Mouse (Mus musculus) MEL (cell line): ENCODE measurements around the gene 1700088E04Rik. TPM values are rescaled to one million over a fixed set of nuclear protein-coding genes. Genes with fewer than 3 reads are reported as not detected.

Experiments
- DNase-seq: peaks from one replicate; pipeline ENCODE4 v3.0.0; 2011; ENCODE audit warnings: low read depth, low spot score
- H3K27ac ChIP-seq: 2 replicates; pipeline ENCODE4 v1.5.1; 2012; ENCODE audit warnings: low read depth, mild to moderate bottlenecking, control low read depth, low read length, moderate library complexity; ENCODE audit not compliant: control insufficient read depth
- H3K27me3 ChIP-seq, 2 experiments: fragments of 150-350 bp in 1 of 2; sonication (generic) in 1 of 2; 2 replicates each; pipeline ENCODE4 v1.6.1; 2012; ENCODE audit warnings: low read length in 2 of 2, mild to moderate bottlenecking in 2 of 2, improper control_type of control experiment in 1 of 2, moderate library complexity in 1 of 2; ENCODE audit not compliant: insufficient read depth in 2 of 2, control insufficient read depth in 1 of 2
- H3K36me3 ChIP-seq, 2 experiments: 2 replicates each; pipeline ENCODE4 v1.6.1; 2012 to 2014; ENCODE audit warnings: low read length in 2 of 2, improper control_type of control experiment in 1 of 2, inconsistent platforms in 1 of 2, mild to moderate bottlenecking in 1 of 2; ENCODE audit not compliant: insufficient read depth in 2 of 2, control insufficient read depth in 1 of 2
- H3K4me1 ChIP-seq, 2 experiments: fragments of 150-350 bp in 1 of 2; sonication (generic) in 1 of 2; 2 replicates each; pipeline ENCODE4 v1.6.1; 2012; ENCODE audit warnings: low read length in 2 of 2, improper control_type of control experiment in 1 of 2, mild to moderate bottlenecking in 1 of 2; ENCODE audit not compliant: insufficient read depth in 2 of 2, control insufficient read depth in 1 of 2
- H3K4me3 ChIP-seq, 2 experiments: fragments of 150-350 bp in 1 of 2; sonication (generic) in 1 of 2; 2 replicates each; pipeline ENCODE4 v1.5.1; 2012; ENCODE audit warnings: low read depth in 2 of 2, low read length in 2 of 2, mild to moderate bottlenecking in 2 of 2, moderate library complexity in 2 of 2, control low read depth in 1 of 2, improper control_type of control experiment in 1 of 2; ENCODE audit not compliant: control insufficient read depth in 1 of 2, insufficient read depth in 1 of 2
- H3K79me2 ChIP-seq: 2 replicates; pipeline ENCODE4 v1.6.1; 2012; ENCODE audit warnings: mild to moderate bottlenecking, low read length, moderate library complexity; ENCODE audit not compliant: control insufficient read depth, poor library complexity, insufficient read depth
- H3K9ac ChIP-seq: 2 replicates; pipeline ENCODE4 v1.6.1; 2012; ENCODE audit warnings: low read depth, mild to moderate bottlenecking, control low read depth, low read length, moderate library complexity; ENCODE audit not compliant: control insufficient read depth, poor library complexity, severe bottlenecking
- H3K9me3 ChIP-seq: fragments of 150-350 bp; sonication (generic); replicated peaks from 2 replicates; pipeline ENCODE4 v1.6.1; 2012; ENCODE audit warnings: mild to moderate bottlenecking, low read length, improper control_type of control experiment, moderate library complexity; ENCODE audit not compliant: insufficient read depth
- BHLHE40 ChIP-seq: IDR thresholded peaks from 2 replicates; pipeline ENCODE4 v1.6.1; 2012; ENCODE audit warnings: low read depth, mild to moderate bottlenecking, inconsistent platforms, low read length, improper control_type of control experiment, borderline replicate concordance
- ELF1 ChIP-seq: IDR thresholded peaks from 2 replicates; pipeline ENCODE4 v1.6.1; 2014; ENCODE audit warnings: low read depth, mild to moderate bottlenecking, inconsistent platforms, low read length, improper control_type of control experiment, moderate library complexity
- ETS1 ChIP-seq: IDR thresholded peaks from 2 replicates; pipeline ENCODE4 v1.6.1; 2012; ENCODE audit warnings: low read depth, mild to moderate bottlenecking, inconsistent platforms, low read length, improper control_type of control experiment, moderate library complexity
- GABPA ChIP-seq: IDR thresholded peaks from 2 replicates; pipeline ENCODE4 v1.6.1; 2012; ENCODE audit warnings: low read depth, mild to moderate bottlenecking, inconsistent platforms, low read length, improper control_type of control experiment, moderate library complexity
- MAZ ChIP-seq: IDR thresholded peaks from 2 replicates; pipeline ENCODE4 v1.6.1; 2012; ENCODE audit warnings: low read depth, mild to moderate bottlenecking, inconsistent platforms, low read length, improper control_type of control experiment
- MEF2A ChIP-seq: IDR thresholded peaks from 2 replicates; pipeline ENCODE4 v1.6.1; 2014; ENCODE audit warnings: low read depth, mild to moderate bottlenecking, inconsistent platforms, low read length, improper control_type of control experiment; ENCODE audit not compliant: poor library complexity, insufficient replicate concordance, severe bottlenecking; ENCODE audit errors: extremely low read depth
- MYB ChIP-seq: IDR thresholded peaks from 2 replicates; pipeline ENCODE4 v1.6.1; 2011; ENCODE audit warnings: mild to moderate bottlenecking, low read depth, low read length, improper control_type of control experiment
- NRF1 ChIP-seq: IDR thresholded peaks from 2 replicates; pipeline ENCODE4 v1.6.1; 2014; ENCODE audit warnings: low read depth, mild to moderate bottlenecking, inconsistent platforms, low read length, improper control_type of control experiment, moderate library complexity; ENCODE audit not compliant: poor library complexity, insufficient read depth, severe bottlenecking
- POLR2A ChIP-seq, 2 experiments: IDR thresholded peaks; 2 replicates each; pipeline ENCODE4 v1.6.1; 2011 to 2012; ENCODE audit warnings: low read length in 2 of 2, mild to moderate bottlenecking in 2 of 2, control low read depth in 1 of 2, improper control_type of control experiment in 1 of 2, low read depth in 1 of 2, moderate library complexity in 1 of 2; ENCODE audit not compliant: control insufficient read depth in 1 of 2, insufficient read depth in 1 of 2, poor library complexity in 1 of 2
- POLR2AphosphoS2 ChIP-seq: IDR thresholded peaks from 2 replicates; pipeline ENCODE4 v1.6.1; 2011; ENCODE audit warnings: low read length, improper control_type of control experiment
- RAD21 ChIP-seq: IDR thresholded peaks from 2 replicates; pipeline ENCODE4 v1.6.1; 2011; ENCODE audit warnings: mild to moderate bottlenecking, low read depth, low read length, improper control_type of control experiment
- USF1 ChIP-seq: IDR thresholded peaks from 2 replicates; pipeline ENCODE4 v1.6.1; 2014; ENCODE audit warnings: low read depth, mild to moderate bottlenecking, inconsistent platforms, low read length, improper control_type of control experiment, moderate library complexity
- ZC3H11A ChIP-seq: IDR thresholded peaks from 2 replicates; pipeline ENCODE4 v1.6.1; 2012; ENCODE audit warnings: low read depth, mild to moderate bottlenecking, inconsistent platforms, low read length, improper control_type of control experiment
- ZKSCAN1 ChIP-seq: IDR thresholded peaks from 2 replicates; pipeline ENCODE4 v1.6.1; 2012; ENCODE audit warnings: low read depth, mild to moderate bottlenecking, inconsistent platforms, low read length, improper control_type of control experiment, moderate library complexity
- ZMIZ1 ChIP-seq: IDR thresholded peaks from 2 replicates; pipeline ENCODE4 v1.6.1; 2012; ENCODE audit warnings: low read depth, mild to moderate bottlenecking, inconsistent platforms, low read length, improper control_type of control experiment, moderate library complexity
- ZNF384 ChIP-seq: IDR thresholded peaks from 2 replicates; pipeline ENCODE4 v1.6.1; 2012; ENCODE audit warnings: low read depth, mild to moderate bottlenecking, inconsistent platforms, low read length, improper control_type of control experiment
- polyA plus RNA-seq, 2 experiments: library from polyadenylated mRNA; stranded (reverse) in 1 of 2; unstranded in 1 of 2; fragments of >175 nt in 1 of 2; fragments of >200 nt in 1 of 2; gene quantifications; 2 replicates each; pipeline versions ENCODE4 v1.2.1 to v1.2.4; 2012; ENCODE audit warnings: low replicate concordance in 2 of 2, low read depth in 1 of 2; ENCODE audit not compliant: insufficient read length in 2 of 2, insufficient read depth in 1 of 2, missing spikeins in 1 of 2
- total RNA-seq: library from RNA; depleted of rRNA; stranded (reverse); fragments of 300-350 nt; gene quantifications from 2 replicates; pipeline ENCODE4 v1.2.3, GENCODE M21; 2012

Gene 1700088E04Rik
- total and polyA plus RNA-seq, 3 experiments = 4.9 to 9.3 TPM; not detected in 1

DNA sequence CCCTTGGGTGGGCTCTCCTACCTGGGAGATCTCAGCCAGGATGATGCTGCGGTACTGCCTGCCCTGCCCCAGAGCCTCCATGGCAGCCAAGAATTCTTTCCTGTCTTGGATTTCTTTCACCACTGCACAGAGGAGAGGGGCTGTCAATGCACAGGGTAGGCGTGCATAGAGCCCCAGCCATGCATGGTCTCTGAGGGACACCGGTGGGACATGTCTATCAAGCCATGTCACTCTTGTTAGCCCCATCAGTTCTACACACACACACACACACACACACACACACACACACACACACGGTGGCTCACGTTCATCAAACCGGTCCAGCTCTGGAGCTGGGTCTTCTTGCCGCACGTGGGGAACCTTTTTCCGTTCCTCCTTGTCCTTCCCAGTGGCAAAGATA lies 5.7 kb downstream of the 1700088E04Rik start:
- no peaks in the 10 kb centered on the region for H3K4me1 ChIP-seq
- H3K27me3 ChIP-seq = no peaks in the 10 kb centered on the region
- H3K36me3 ChIP-seq = no peaks in the 10 kb centered on the region
- no peak for TF ChIP-seq USF1
- TF ChIP-seq MEF2A = no peak
- no peak for TF ChIP-seq RAD21
- no peak for TF ChIP-seq ZC3H11A
- TF ChIP-seq MYB = no peak
- TF ChIP-seq ZNF384 = no peak
- TF ChIP-seq MAZ = no peak
- TF ChIP-seq ZKSCAN1 = no peak
- TF ChIP-seq ZMIZ1 = no peak
- no peak for TF ChIP-seq BHLHE40
- TF ChIP-seq, all 39 proteins: peak for 0
- no peak overlapping the region for H3K4me3 ChIP-seq
- no peaks in the 10 kb centered on the region for H3K79me2 ChIP-seq
- no peak overlapping the region for H3K9ac ChIP-seq
- no peak for DNase-seq
- H3K9me3 ChIP-seq = no peaks in the 10 kb centered on the region
- no peak overlapping the region for H3K27ac ChIP-seq

DNA sequence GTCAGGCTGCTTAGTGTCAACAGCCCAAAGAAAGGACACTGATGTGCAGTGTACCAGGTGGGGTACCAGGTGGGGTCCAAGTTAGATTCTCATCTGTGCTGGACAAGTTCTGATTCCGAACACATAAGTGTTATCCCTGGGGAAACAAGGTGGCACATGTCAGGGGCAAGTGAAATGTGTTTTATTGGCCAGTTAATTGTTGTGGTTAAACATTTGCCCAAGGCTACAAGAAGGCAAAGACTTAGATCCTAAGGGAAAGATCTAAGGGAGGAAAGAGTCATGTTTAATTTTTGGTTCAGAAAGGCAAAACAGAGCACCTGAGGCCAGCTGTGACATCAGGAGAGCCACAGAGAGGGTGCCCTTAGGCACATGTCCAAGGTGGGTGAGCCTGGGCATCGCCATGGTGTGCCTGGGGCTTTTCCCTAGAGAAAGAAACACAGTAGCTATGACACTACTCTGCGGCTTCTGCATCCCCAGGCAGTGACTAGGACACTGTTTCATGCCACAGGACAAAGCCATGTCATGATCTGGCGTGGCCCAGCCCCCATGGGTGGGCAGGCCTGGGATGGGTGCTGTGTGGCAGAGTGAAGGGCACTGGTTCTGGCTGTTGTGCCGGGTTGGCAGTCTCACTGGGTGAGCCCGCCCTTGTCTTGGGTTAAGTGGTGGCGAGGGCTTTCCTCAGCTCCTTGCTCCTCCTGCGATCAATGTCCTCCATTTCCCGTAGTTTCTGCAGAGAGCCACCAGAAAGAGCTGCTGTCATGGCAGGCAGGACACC lies 6.4 kb downstream of the 1700088E04Rik start:
- no peak overlapping the region for H3K4me3 ChIP-seq
- H3K27me3 ChIP-seq = no peaks in the 10 kb centered on the region
- no peak overlapping the region for H3K27ac ChIP-seq
- H3K36me3 ChIP-seq = no peaks in the 10 kb centered on the region
- no peak for DNase-seq
- H3K9ac ChIP-seq = no peak overlapping the region
- H3K79me2 ChIP-seq = no peaks in the 10 kb centered on the region
- TF ChIP-seq POLR2A (IDR thresholded peaks at IDR 0.05; ENCODE audit: control insufficient read depth in 1 of 2, insufficient read depth in 1 of 2, low read depth in 1 of 2, low read length in 2 of 2, poor library complexity in 1 of 2) = no peak
- TF ChIP-seq ETS1 = no peak
- TF ChIP-seq ELF1 = no peak
- no peak for TF ChIP-seq ZMIZ1
- no peak for TF ChIP-seq USF1
- TF ChIP-seq NRF1 = no peak
- no peak for TF ChIP-seq GABPA
- no peak for TF ChIP-seq POLR2AphosphoS2
- no peak for TF ChIP-seq MAZ
- no peak for TF ChIP-seq RAD21
- TF ChIP-seq, all 39 proteins: peak for 0
- H3K4me1 ChIP-seq = no peaks in the 10 kb centered on the region
- no peaks in the 10 kb centered on the region for H3K9me3 ChIP-seq
